Mouse (Mus musculus) liver, embryonic 16.5 days (tissue): Measurements from ENCODE around the gene Fbxo31. TPM values are rescaled to one million over a fixed set of nuclear protein-coding genes. Genes with fewer than 3 reads are reported as not detected.

Source experiments
- ATAC-seq: fragments of 200-750 bp; cut with Nextera tagmentation; 2 replicates; pipeline ENCODE4 v1.8.0; 2017; ENCODE audit warnings: low read depth, mild to moderate bottlenecking, moderate number of reproducible peaks, moderate library complexity
- H3K27ac ChIP-seq: fragments of 300-500 bp; sonication (generic); 2 replicates; pipeline ENCODE4 v1.5.1; 2014; ENCODE audit warnings: mild to moderate bottlenecking, low read length
- H3K27me3 ChIP-seq: fragments of 300-500 bp; sonication (generic); 2 replicates; pipeline ENCODE4 v1.6.1; 2014; ENCODE audit warnings: low read depth, low read length, mixed read lengths; ENCODE audit not compliant: control insufficient read depth, insufficient read depth
- H3K36me3 ChIP-seq: fragments of 300-500 bp; sonication (generic); 2 replicates; pipeline ENCODE4 v1.6.1; 2014; ENCODE audit warnings: mild to moderate bottlenecking; ENCODE audit not compliant: control insufficient read depth, insufficient read depth
- H3K4me1 ChIP-seq: fragments of 300-500 bp; sonication (generic); 2 replicates; pipeline ENCODE4 v1.6.1; 2014; ENCODE audit warnings: low read depth, low read length, mixed read lengths; ENCODE audit not compliant: control insufficient read depth
- H3K4me2 ChIP-seq: fragments of 300-500 bp; sonication (generic); 2 replicates; pipeline ENCODE4 v1.6.1; 2014; ENCODE audit warnings: low read depth, low read length, mixed read lengths
- H3K4me3 ChIP-seq: fragments of 300-500 bp; sonication (generic); 2 replicates; pipeline ENCODE4 v1.5.1; 2014; ENCODE audit warnings: low read depth, mild to moderate bottlenecking, low read length
- H3K9ac ChIP-seq: fragments of 300-500 bp; sonication (generic); 2 replicates; pipeline ENCODE4 v1.6.1; 2014; ENCODE audit warnings: low read depth, low read length
- H3K9me3 ChIP-seq: fragments of 300-500 bp; sonication (generic); replicated peaks from 2 replicates; pipeline ENCODE4 v1.6.1; 2016; ENCODE audit warnings: low read length; ENCODE audit not compliant: control insufficient read depth
- WGBS: fragments of 180-500 bp; shearing (Covaris S2); extraction: QIAGEN DNeasy Blood & Tissue Kit; methylation state at CpG from one replicate; pipeline ENCODE4 v1.1.7; 2014; ENCODE audit not compliant: insufficient replicate concordance; 5-methylcytosine and 5-hydroxymethylcytosine counted together
- polyA plus RNA-seq: library from polyadenylated mRNA; unstranded; fragments of >200 nt; fragmentation: Nextera tagmentation; extraction: Ambion mirVana; gene quantifications from 2 replicates; pipeline ENCODE4 v1.2.1, GENCODE M21; 2015

Fbxo31 gene
- 9.0 and 9.2 TPM in 2 replicates for polyA plus RNA-seq

GRCm38 (mm10) chr8:121578676-121579451 is at the start of gene Fbxo31:
Gene Fbxo31 (minus strand): TSS chr8:121578806.
- Histone ChIP-seq H3K4me3 (peak within 1 kb of the TSS; percentile 87), H3K36me3 (no peaks in the 10 kb centered on the region), H3K9me3 (no peaks in the 10 kb centered on the region), H3K27ac (peak within 1 kb of the TSS; percentile 81), H3K27me3 (no peaks in the 10 kb centered on the region), H3K9ac (peak within 1 kb of the TSS; percentile 83), H3K4me2 (peak within 1 kb of the TSS; percentile 99), H3K4me1 (peaks cover 39% of the 10 kb centered on the region)
- 1% methylated on average over 63 of the region's 63 CpGs for WGBS
- peak; percentile 86 for ATAC-seq

- no peak for ATAC-seq
- H3K9me3 ChIP-seq: no peaks in the 10 kb centered on the region
- no peaks in the 10 kb centered on the region for H3K36me3 ChIP-seq
- no peak overlapping the region for H3K9ac ChIP-seq
- H3K4me3 ChIP-seq: no peak overlapping the region
- 70% methylated on average over 8 of the region's 8 CpGs for WGBS
- H3K27me3 ChIP-seq: no peaks in the 10 kb centered on the region
- H3K27ac ChIP-seq: no peak overlapping the region
- no peaks in the 10 kb centered on the region; the same call in 1 of the 2 replicates for H3K4me1 ChIP-seq
- no peak overlapping the region for H3K4me2 ChIP-seq
Measured at GRCm38 (mm10) chr8:121623043-121623442, 44.4 kb upstream of the Fbxo31 start.

- Histone ChIP-seq H3K9ac (no peak overlapping the region), H3K4me2 (no peak overlapping the region), H3K4me1 (no peaks in the 10 kb centered on the region; the same call in 1 of the 2 replicates), H3K36me3 (no peaks in the 10 kb centered on the region), H3K27me3 (no peaks in the 10 kb centered on the region), H3K4me3 (no peak overlapping the region), H3K27ac (no peak overlapping the region), H3K9me3 (no peaks in the 10 kb centered on the region)
- no peak for ATAC-seq
- WGBS: 40% methylated on average over 1 of the region's 1 CpGs
Measured at GRCm38 (mm10) chr8:121621879-121622278, 43.3 kb upstream of the Fbxo31 start.

- WGBS: 68% methylated on average over 12 of the region's 12 CpGs
- H3K36me3 ChIP-seq: no peaks in the 10 kb centered on the region
- no peaks in the 10 kb centered on the region for H3K27me3 ChIP-seq
- H3K4me1 ChIP-seq: no peaks in the 10 kb centered on the region; the same call in 1 of the 2 replicates
- ATAC-seq: 0 out of 2 replicates have a peak, but pooled peaks have one; percentile 18
- H3K27ac ChIP-seq: no peak overlapping the region
- no peak overlapping the region for H3K9ac ChIP-seq
- H3K4me2 ChIP-seq: no peak overlapping the region
- H3K4me3 ChIP-seq: no peak overlapping the region
- H3K9me3 ChIP-seq: no peaks in the 10 kb centered on the region
Measured at GRCm38 (mm10) chr8:121620801-121621516, 42.4 kb upstream of the Fbxo31 start.

- ATAC-seq: peak; percentile 82
- H3K9ac ChIP-seq: no peak overlapping the region
- 33% methylated on average over 7 of the region's 7 CpGs for WGBS
- no peak overlapping the region for H3K4me3 ChIP-seq
- H3K4me1 ChIP-seq: no peaks in the 10 kb centered on the region; the same call in 1 of the 2 replicates
- H3K27ac ChIP-seq: peak overlapping the region; percentile 21
- no peaks in the 10 kb centered on the region for H3K36me3 ChIP-seq
- no peaks in the 10 kb centered on the region for H3K9me3 ChIP-seq
- no peaks in the 10 kb centered on the region for H3K27me3 ChIP-seq
- no peak overlapping the region for H3K4me2 ChIP-seq
Measured at GRCm38 (mm10) chr8:121619401-121619995, 40.9 kb upstream of the Fbxo31 start.

GRCm38 (mm10) chr8:121613419-121613818 is 34.8 kb upstream of the Fbxo31 start:
- Histone ChIP-seq H3K4me2 (no peak overlapping the region), H3K4me1 (no peaks in the 10 kb centered on the region), H3K9me3 (no peaks in the 10 kb centered on the region), H3K36me3 (no peaks in the 10 kb centered on the region), H3K27me3 (no peaks in the 10 kb centered on the region), H3K4me3 (no peak overlapping the region), H3K9ac (no peak overlapping the region), H3K27ac (no peak overlapping the region)
- no peak for ATAC-seq

- Histone ChIP-seq H3K27me3 (no peaks in the 10 kb centered on the region), H3K36me3 (no peaks in the 10 kb centered on the region), H3K4me2 (no peak overlapping the region), H3K9me3 (no peaks in the 10 kb centered on the region), H3K27ac (no peak overlapping the region), H3K4me1 (no peaks in the 10 kb centered on the region), H3K9ac (no peak overlapping the region), H3K4me3 (no peak overlapping the region)
- 78% methylated on average over 11 of the region's 11 CpGs for WGBS
- ATAC-seq: no peak
Measured at GRCm38 (mm10) chr8:121609916-121610315, 31.3 kb upstream of the Fbxo31 start.

- no peak overlapping the region for H3K4me2 ChIP-seq
- H3K4me3 ChIP-seq: no peak overlapping the region
- H3K4me1 ChIP-seq: no peaks in the 10 kb centered on the region
- H3K27ac ChIP-seq: no peak overlapping the region
- ATAC-seq: no peak
- H3K36me3 ChIP-seq: no peaks in the 10 kb centered on the region
- no peaks in the 10 kb centered on the region for H3K9me3 ChIP-seq
- 76% methylated on average over 15 of the region's 15 CpGs for WGBS
- H3K9ac ChIP-seq: no peak overlapping the region
- no peaks in the 10 kb centered on the region for H3K27me3 ChIP-seq
Measured at GRCm38 (mm10) chr8:121609251-121609650, 30.6 kb upstream of the Fbxo31 start.

- 69% methylated on average over 5 of the region's 5 CpGs for whole genome bisulfite sequencing
- no peak overlapping the region for H3K4me3 ChIP-seq
- H3K9me3 ChIP-seq: no peaks in the 10 kb centered on the region
- no peak overlapping the region for H3K9ac ChIP-seq
- no peak overlapping the region for H3K4me2 ChIP-seq
- no peak overlapping the region for H3K27ac ChIP-seq
- no peaks in the 10 kb centered on the region for H3K4me1 ChIP-seq
- H3K27me3 ChIP-seq: no peaks in the 10 kb centered on the region
- ATAC-seq: no peak
- no peaks in the 10 kb centered on the region for H3K36me3 ChIP-seq
Measured at GRCm38 (mm10) chr8:121607661-121608060, 29.1 kb upstream of the Fbxo31 start.
